Mouse (Mus musculus) CD4-positive naive resting alpha-beta T cell, adult 76 days (primary cell): ENCODE results near the gene Cenph. TPM values are rescaled to one million over a fixed set of nuclear protein-coding genes. Genes with fewer than 3 reads are reported as not detected.

Experiments
- total RNA-seq: library from RNA; stranded (reverse); gene quantifications from one replicate; pipeline ENCODE4 v1.2.4, GENCODE M21; 2023

Cenph gene
- 0.91 TPM for total RNA-seq

GRCm38 (mm10) chr13:100775252-100776055 lies at the start of gene Cenph:
Gene Cenph (minus strand): TSS chr13:100775899.

GRCm38 (mm10) chr13:100786414-100786867 lies 10.7 kb upstream of the Cenph start, which contains the start of gene Ccnb1:
Gene Ccnb1 (minus strand): TSS chr13:100786570.

GRCm38 (mm10) chr13:100744036-100744744 lies 31.5 kb downstream of the Cenph start, which contains the start of gene Mrps36:
Gene Mrps36 (minus strand): TSS chr13:100744659.

GRCm38 (mm10) chr13:100730861-100731176 lies 44.9 kb downstream of the Cenph start, which contains the start of gene Cdk7:
Gene Cdk7 (minus strand): TSS chr13:100730939.

Other genes starting within 250 kb of the Cenph start
- gene Ocln, start 223.2 kb downstream of the Cenph start, total RNA-seq, result not detected
- 3.1 TPM for gene Marveld2, start 158.9 kb downstream of the Cenph start, total RNA-seq
- 59.6 TPM for gene Ak6, start 124.9 kb downstream of the Cenph start, total RNA-seq
- 21.3 TPM for gene Rad17, start 124.8 kb downstream of the Cenph start, total RNA-seq
- gene Taf9, start 124.3 kb downstream of the Cenph start, total RNA-seq, result 10.1 TPM
- 12.8 TPM for gene Ccdc125, start 106.2 kb downstream of the Cenph start, total RNA-seq
- 34.2 TPM for gene Cdk7, start 45.0 kb downstream of the Cenph start, total RNA-seq
- gene Mrps36, start 31.2 kb downstream of the Cenph start, total RNA-seq, result 18.8 TPM
- 2.4 TPM for gene Ccnb1, start 10.7 kb upstream of the Cenph start, total RNA-seq
- 50.2 TPM for gene Slc30a5, start 57.5 kb upstream of the Cenph start, total RNA-seq